Mouse (Mus musculus): ENCODE data around the gene Nid1. TPM values are rescaled to one million over a fixed set of nuclear protein-coding genes. Genes with fewer than 3 reads are reported as not detected.

Nid1 gene
- total and polyA plus RNA-seq, 3 experiments = 55.5 to 62.5 (median 59.9) TPM

- 0 out of 2 replicates have a peak, but pooled peaks cover 1% of the 10 kb centered on the region for H3K4me1 ChIP-seq (ENCODE audit: control insufficient read depth, insufficient read depth, low read length)
- no peak overlapping the region for H3K9ac ChIP-seq (ENCODE audit: low read depth, low read length)
- no peaks in the 10 kb centered on the region for H3K27me3 ChIP-seq (ENCODE audit: control insufficient read depth, insufficient read depth, low read length)
- DNase-seq = no peak
- no peak overlapping the region for H3K4me3 ChIP-seq
- H3K36me3 ChIP-seq (ENCODE audit: control insufficient read depth, insufficient read depth, low read length) = no peaks in the 10 kb centered on the region
- TF ChIP-seq POLR2A (IDR thresholded peaks at IDR 0.05; ENCODE audit: insufficient read depth, low read depth, low read length) = no peak
- no peak for TF ChIP-seq CTCF (IDR thresholded peaks at IDR 0.05)
- TF ChIP-seq EP300 (IDR thresholded peaks at IDR 0.05; ENCODE audit: insufficient read depth, low read depth, low read length) = no peak
- H3K79me2 ChIP-seq (replicated peaks; ENCODE audit: control insufficient read depth, insufficient read depth, low read length) = no peaks in the 10 kb centered on the region
- intact Hi-C loops (cut with DNase I) = no loop called here
- WGBS = 68% methylated on average over 6 of the region's 6 CpGs
- H3K27ac ChIP-seq = no peak overlapping the region
Measured at GRCm38 (mm10) chr13:13548431-13549190, 111.3 kb downstream of the Nid1 start.

GRCm38 (mm10) chr13:13549687-13550660 lies 112.6 kb downstream of the Nid1 start:
- Histone ChIP-seq H3K4me1 (ENCODE audit: control insufficient read depth, insufficient read depth, low read length) (0 out of 2 replicates have a peak, but pooled peaks cover 1% of the 10 kb centered on the region), H3K9ac (ENCODE audit: low read depth, low read length) (no peak overlapping the region), H3K4me3 (no peak overlapping the region), H3K27ac (no peak overlapping the region), H3K36me3 (ENCODE audit: control insufficient read depth, insufficient read depth, low read length) (no peaks in the 10 kb centered on the region), H3K79me2 (replicated peaks; ENCODE audit: control insufficient read depth, insufficient read depth, low read length) (no peaks in the 10 kb centered on the region), H3K27me3 (ENCODE audit: control insufficient read depth, insufficient read depth, low read length) (no peaks in the 10 kb centered on the region)
- intact Hi-C loops (cut with DNase I) = no loop called here
- DNase-seq = no peak
- TF ChIP-seq CTCF (IDR thresholded peaks at IDR 0.05) (no peak), EP300 (IDR thresholded peaks at IDR 0.05; ENCODE audit: insufficient read depth, low read depth, low read length) (no peak), POLR2A (IDR thresholded peaks at IDR 0.05; ENCODE audit: insufficient read depth, low read depth, low read length) (no peak)
- 62% methylated on average over 9 of the region's 9 CpGs for WGBS

GRCm38 (mm10) chr13:13552020-13552419 lies 114.7 kb downstream of the Nid1 start:
- peaks cover 1% of the 10 kb centered on the region; the same call in 1 of the 2 replicates for H3K4me1 ChIP-seq (ENCODE audit: control insufficient read depth, insufficient read depth, low read length)
- H3K27me3 ChIP-seq (ENCODE audit: control insufficient read depth, insufficient read depth, low read length) = no peaks in the 10 kb centered on the region
- TF ChIP-seq POLR2A (IDR thresholded peaks at IDR 0.05; ENCODE audit: insufficient read depth, low read depth, low read length) (no peak), CTCF (IDR thresholded peaks at IDR 0.05) (no peak), EP300 (IDR thresholded peaks at IDR 0.05; ENCODE audit: insufficient read depth, low read depth, low read length) (no peak)
- H3K36me3 ChIP-seq (ENCODE audit: control insufficient read depth, insufficient read depth, low read length) = no peaks in the 10 kb centered on the region
- intact Hi-C loops (cut with DNase I) = no loop called here
- H3K79me2 ChIP-seq (replicated peaks; ENCODE audit: control insufficient read depth, insufficient read depth, low read length) = no peaks in the 10 kb centered on the region
- no peak overlapping the region for H3K27ac ChIP-seq
- no peak overlapping the region for H3K4me3 ChIP-seq
- DNase-seq = no peak
- 74% methylated on average over 3 of the region's 3 CpGs for WGBS
- no peak overlapping the region for H3K9ac ChIP-seq (ENCODE audit: low read depth, low read length)

GRCm38 (mm10) chr13:13553660-13554059 lies 116.3 kb downstream of the Nid1 start:
- Histone ChIP-seq H3K4me3 (no peak overlapping the region), H3K9ac (ENCODE audit: low read depth, low read length) (no peak overlapping the region), H3K27me3 (ENCODE audit: control insufficient read depth, insufficient read depth, low read length) (no peaks in the 10 kb centered on the region), H3K79me2 (replicated peaks; ENCODE audit: control insufficient read depth, insufficient read depth, low read length) (no peaks in the 10 kb centered on the region), H3K4me1 (ENCODE audit: control insufficient read depth, insufficient read depth, low read length) (peaks cover 1% of the 10 kb centered on the region; the same call in 1 of the 2 replicates), H3K27ac (no peak overlapping the region), H3K36me3 (ENCODE audit: control insufficient read depth, insufficient read depth, low read length) (no peaks in the 10 kb centered on the region)
- intact Hi-C loops (cut with DNase I) = no loop called here
- no peak for TF ChIP-seq EP300 (IDR thresholded peaks at IDR 0.05; ENCODE audit: insufficient read depth, low read depth, low read length)
- no peak for DNase-seq
- WGBS = 54% methylated on average over 1 of the region's 1 CpGs

GRCm38 (mm10) chr13:13555196-13555595 lies 117.8 kb downstream of the Nid1 start:
- no peak for DNase-seq
- no peaks in the 10 kb centered on the region for H3K79me2 ChIP-seq (replicated peaks; ENCODE audit: control insufficient read depth, insufficient read depth, low read length)
- no peaks in the 10 kb centered on the region for H3K36me3 ChIP-seq (ENCODE audit: control insufficient read depth, insufficient read depth, low read length)
- H3K27ac ChIP-seq = no peak overlapping the region
- no peak overlapping the region for H3K9ac ChIP-seq (ENCODE audit: low read depth, low read length)
- peaks cover 1% of the 10 kb centered on the region; the same call in 1 of the 2 replicates for H3K4me1 ChIP-seq (ENCODE audit: control insufficient read depth, insufficient read depth, low read length)
- intact Hi-C loops (cut with DNase I) = no loop called here
- WGBS = 78% methylated on average over 3 of the region's 3 CpGs
- H3K4me3 ChIP-seq = no peak overlapping the region
- no peak for TF ChIP-seq EP300 (IDR thresholded peaks at IDR 0.05; ENCODE audit: insufficient read depth, low read depth, low read length)
- no peak for TF ChIP-seq CTCF (IDR thresholded peaks at IDR 0.05)
- no peak for TF ChIP-seq POLR2A (IDR thresholded peaks at IDR 0.05; ENCODE audit: insufficient read depth, low read depth, low read length)
- no peaks in the 10 kb centered on the region for H3K27me3 ChIP-seq (ENCODE audit: control insufficient read depth, insufficient read depth, low read length)

All from heart, adult 2 months (tissue).